Mouse (Mus musculus): ENCODE results near the gene Heca. TPM values are rescaled to one million over a fixed set of nuclear protein-coding genes. Genes with fewer than 3 reads are reported as not detected.
A peak's percentile ranks its signal among the peaks of the same experiment; 100 is the strongest.

Heca gene
- polyA plus RNA-seq (2014; fragmentation: Nextera tagmentation; extraction: Ambion mirVana): 4.1 and 4.5 TPM in 2 replicates

GRCm38 (mm10) chr10:17947960-17948730 is at the start of gene Heca:
Gene Heca (minus strand): TSS chr10:17948067.
- peak; percentile 97 for ATAC-seq (ENCODE audit: low FRiP score, low TSS enrichment)
- no peaks in the 10 kb centered on the region for H3K27me3 ChIP-seq (ENCODE audit: control insufficient read depth, insufficient read depth, low read length)
- peak within 1 kb of the TSS; percentile 87 for H3K9ac ChIP-seq (ENCODE audit: low read depth, low read length)
- peaks cover 8% of the 10 kb centered on the region; the same call in 1 of the 2 replicates for H3K4me1 ChIP-seq (ENCODE audit: control insufficient read depth, insufficient read depth, low read length)
- peak within 1 kb of the TSS; percentile 51 for H3K4me2 ChIP-seq (replicated peaks; ENCODE audit: low read depth, low read length)
- peak within 1 kb of the TSS; percentile 83 for H3K27ac ChIP-seq (ENCODE audit: low read depth, low read length)
- H3K36me3 ChIP-seq (ENCODE audit: control insufficient read depth, insufficient read depth, low read length): no peaks in the 10 kb centered on the region
- H3K9me3 ChIP-seq (ENCODE audit: control insufficient read depth, low read length): no peaks in the 10 kb centered on the region
- peak within 1 kb of the TSS; percentile 82 for H3K4me3 ChIP-seq (ENCODE audit: low read length)
- WGBS: 9% methylated on average over 37 of the region's 50 CpGs

- Histone ChIP-seq H3K4me2 (replicated peaks; ENCODE audit: low read depth, low read length) (no peak overlapping the region), H3K27ac (ENCODE audit: low read depth, low read length) (no peak overlapping the region), H3K4me3 (ENCODE audit: low read length) (no peak overlapping the region), H3K9ac (ENCODE audit: low read depth, low read length) (no peak overlapping the region), H3K27me3 (ENCODE audit: control insufficient read depth, insufficient read depth, low read length) (no peaks in the 10 kb centered on the region), H3K4me1 (ENCODE audit: control insufficient read depth, insufficient read depth, low read length) (no peaks in the 10 kb centered on the region), H3K36me3 (ENCODE audit: control insufficient read depth, insufficient read depth, low read length) (no peaks in the 10 kb centered on the region), H3K9me3 (ENCODE audit: control insufficient read depth, low read length) (no peaks in the 10 kb centered on the region)
- ATAC-seq (ENCODE audit: low FRiP score, low TSS enrichment): no peak
- WGBS: 86% methylated on average over 4 of the region's 4 CpGs
Observed at GRCm38 (mm10) chr10:17990576-17990975, 42.7 kb upstream of the Heca start.

- WGBS: 80% methylated on average over 6 of the region's 6 CpGs
- Histone ChIP-seq H3K9me3 (ENCODE audit: control insufficient read depth, low read length) (no peaks in the 10 kb centered on the region), H3K36me3 (ENCODE audit: control insufficient read depth, insufficient read depth, low read length) (no peaks in the 10 kb centered on the region), H3K4me3 (ENCODE audit: low read length) (no peak overlapping the region), H3K9ac (ENCODE audit: low read depth, low read length) (no peak overlapping the region), H3K27me3 (ENCODE audit: control insufficient read depth, insufficient read depth, low read length) (no peaks in the 10 kb centered on the region), H3K27ac (ENCODE audit: low read depth, low read length) (no peak overlapping the region), H3K4me2 (replicated peaks; ENCODE audit: low read depth, low read length) (no peak overlapping the region), H3K4me1 (ENCODE audit: control insufficient read depth, insufficient read depth, low read length) (no peaks in the 10 kb centered on the region)
- ATAC-seq (ENCODE audit: low FRiP score, low TSS enrichment): no peak
Observed at GRCm38 (mm10) chr10:17989136-17989535, 41.3 kb upstream of the Heca start.

GRCm38 (mm10) chr10:17987823-17988423 is 40.1 kb upstream of the Heca start:
- ATAC-seq (ENCODE audit: low FRiP score, low TSS enrichment): no peak
- WGBS: 86% methylated on average over 8 of the region's 8 CpGs

GRCm38 (mm10) chr10:17983313-17983712 is 35.4 kb upstream of the Heca start:
- H3K4me2 ChIP-seq (replicated peaks; ENCODE audit: low read depth, low read length): no peak overlapping the region
- H3K9me3 ChIP-seq (ENCODE audit: control insufficient read depth, low read length): no peaks in the 10 kb centered on the region
- 89% methylated on average over 2 of the region's 2 CpGs for WGBS
- ATAC-seq (ENCODE audit: low FRiP score, low TSS enrichment): no peak
- H3K9ac ChIP-seq (ENCODE audit: low read depth, low read length): no peak overlapping the region
- H3K4me1 ChIP-seq (ENCODE audit: control insufficient read depth, insufficient read depth, low read length): no peaks in the 10 kb centered on the region
- H3K27me3 ChIP-seq (ENCODE audit: control insufficient read depth, insufficient read depth, low read length): no peaks in the 10 kb centered on the region
- no peaks in the 10 kb centered on the region for H3K36me3 ChIP-seq (ENCODE audit: control insufficient read depth, insufficient read depth, low read length)
- H3K27ac ChIP-seq (ENCODE audit: low read depth, low read length): no peak overlapping the region
- no peak overlapping the region for H3K4me3 ChIP-seq (ENCODE audit: low read length)

More at GRCm38 (mm10) chr10:17987823-17988423, 40.1 kb upstream of the Heca start:
- Histone ChIP-seq H3K4me1 (ENCODE audit: control insufficient read depth, insufficient read depth, low read length) (no peaks in the 10 kb centered on the region), H3K27ac (ENCODE audit: low read depth, low read length) (no peak overlapping the region), H3K9me3 (ENCODE audit: control insufficient read depth, low read length) (no peaks in the 10 kb centered on the region), H3K36me3 (ENCODE audit: control insufficient read depth, insufficient read depth, low read length) (no peaks in the 10 kb centered on the region), H3K4me3 (ENCODE audit: low read length) (no peak overlapping the region), H3K4me2 (replicated peaks; ENCODE audit: low read depth, low read length) (no peak overlapping the region), H3K9ac (ENCODE audit: low read depth, low read length) (no peak overlapping the region), H3K27me3 (ENCODE audit: control insufficient read depth, insufficient read depth, low read length) (no peaks in the 10 kb centered on the region)

- no peak for ATAC-seq (ENCODE audit: low FRiP score, low TSS enrichment)
- no peak overlapping the region for H3K9ac ChIP-seq (ENCODE audit: low read depth, low read length)
- no peaks in the 10 kb centered on the region for H3K36me3 ChIP-seq (ENCODE audit: control insufficient read depth, insufficient read depth, low read length)
- H3K4me1 ChIP-seq (ENCODE audit: control insufficient read depth, insufficient read depth, low read length): no peaks in the 10 kb centered on the region
- H3K4me3 ChIP-seq (ENCODE audit: low read length): no peak overlapping the region
- 66% methylated on average over 4 of the region's 4 CpGs for WGBS
- no peak overlapping the region for H3K27ac ChIP-seq (ENCODE audit: low read depth, low read length)
- no peaks in the 10 kb centered on the region for H3K9me3 ChIP-seq (ENCODE audit: control insufficient read depth, low read length)
- H3K27me3 ChIP-seq (ENCODE audit: control insufficient read depth, insufficient read depth, low read length): no peaks in the 10 kb centered on the region
- no peak overlapping the region for H3K4me2 ChIP-seq (replicated peaks; ENCODE audit: low read depth, low read length)
Observed at GRCm38 (mm10) chr10:17966090-17966489, 18.2 kb upstream of the Heca start.

GRCm38 (mm10) chr10:17950761-17951160 is 2.9 kb upstream of the Heca start:
- Histone ChIP-seq H3K9me3 (ENCODE audit: control insufficient read depth, low read length) (no peaks in the 10 kb centered on the region), H3K4me3 (ENCODE audit: low read length) (no peak overlapping the region), H3K4me2 (replicated peaks; ENCODE audit: low read depth, low read length) (no peak overlapping the region), H3K36me3 (ENCODE audit: control insufficient read depth, insufficient read depth, low read length) (no peaks in the 10 kb centered on the region), H3K27ac (ENCODE audit: low read depth, low read length) (no peak overlapping the region), H3K27me3 (ENCODE audit: control insufficient read depth, insufficient read depth, low read length) (no peaks in the 10 kb centered on the region), H3K4me1 (ENCODE audit: control insufficient read depth, insufficient read depth, low read length) (peaks cover 5% of the 10 kb centered on the region; the same call in 1 of the 2 replicates), H3K9ac (ENCODE audit: low read depth, low read length) (no peak overlapping the region)
- no peak for ATAC-seq (ENCODE audit: low FRiP score, low TSS enrichment)
- WGBS: 88% methylated on average over 5 of the region's 5 CpGs

- H3K4me2 ChIP-seq (replicated peaks; ENCODE audit: low read depth, low read length): peak overlapping the region; percentile 51
- under 1% methylated on average over 80 of the region's 110 CpGs for whole genome bisulfite sequencing
- peak; percentile 63 for ATAC-seq (ENCODE audit: low FRiP score, low TSS enrichment)
Observed at GRCm38 (mm10) chr10:17947175-17947906, 526 bp downstream of the Heca start.

More at GRCm38 (mm10) chr10:17947175-17947906, 526 bp downstream of the Heca start:
- no peaks in the 10 kb centered on the region for H3K27me3 ChIP-seq (ENCODE audit: control insufficient read depth, insufficient read depth, low read length)
- no peaks in the 10 kb centered on the region for H3K9me3 ChIP-seq (ENCODE audit: control insufficient read depth, low read length)
- no peaks in the 10 kb centered on the region for H3K36me3 ChIP-seq (ENCODE audit: control insufficient read depth, insufficient read depth, low read length)
- H3K4me1 ChIP-seq (ENCODE audit: control insufficient read depth, insufficient read depth, low read length): peaks cover 8% of the 10 kb centered on the region; the same call in 1 of the 2 replicates
- H3K9ac ChIP-seq (ENCODE audit: low read depth, low read length): peak overlapping the region; percentile 87
- H3K4me3 ChIP-seq (ENCODE audit: low read length): peak overlapping the region; percentile 82
- peak overlapping the region; percentile 83 for H3K27ac ChIP-seq (ENCODE audit: low read depth, low read length)
